Mouse (Mus musculus): ENCODE measurements around the gene Erbb2.
A peak's percentile ranks its signal among the peaks of the same experiment; 100 is the strongest.

The Erbb2 gene

DNA sequence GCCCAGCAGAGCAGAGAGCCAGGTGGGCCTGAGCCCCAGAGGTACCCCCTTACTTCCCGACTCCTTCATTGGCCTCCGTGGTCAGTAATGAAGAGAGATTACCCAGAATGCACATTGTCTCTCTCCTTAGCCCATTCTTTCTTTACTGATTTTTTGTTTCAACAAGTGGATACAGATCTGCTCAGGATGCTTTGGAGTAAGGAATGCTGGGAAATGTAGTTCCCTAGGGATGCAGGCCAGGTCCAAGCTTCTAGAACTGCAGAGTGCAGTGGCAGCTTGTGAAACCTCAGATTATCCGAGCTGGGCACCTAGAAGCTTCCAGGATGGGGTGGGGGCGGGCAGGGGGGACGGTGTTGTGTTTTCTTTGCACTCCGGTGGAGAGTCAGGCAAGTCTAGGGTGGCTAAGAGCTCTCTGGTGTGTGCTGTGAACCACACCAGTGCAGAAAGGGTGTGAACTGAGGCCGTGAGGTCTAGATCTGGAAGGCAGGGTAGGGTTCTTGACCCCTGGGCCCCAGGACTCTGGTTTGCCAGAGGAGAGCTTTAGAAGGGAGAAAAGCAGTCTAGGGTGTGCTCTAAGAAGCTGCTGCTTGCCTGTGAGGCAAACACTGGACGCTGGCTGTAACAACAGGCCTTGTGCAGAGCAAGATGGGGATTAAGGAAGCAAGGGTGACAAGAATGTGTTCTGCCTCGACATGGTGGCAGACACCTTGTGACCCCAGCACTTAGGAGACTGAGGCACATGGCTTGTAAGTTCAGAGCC is 19.7 kb downstream of the Erbb2 start:
- no peak for DNase-seq

GRCm38 (mm10) chr11:98435723-98436122 is 23.5 kb downstream of the Erbb2 start:
- DNase-seq = no peak

- no peak for DNase-seq
Measured at GRCm38 (mm10) chr11:98437441-98437840, 25.2 kb downstream of the Erbb2 start.

GRCm38 (mm10) chr11:98438331-98439158 is 26.3 kb downstream of the Erbb2 start, which contains the start of gene Mien1:
Gene Mien1, minus strand, starts transcription at chr11:98438991.
- DNase-seq = peak; percentile 91 to 95

DNA sequence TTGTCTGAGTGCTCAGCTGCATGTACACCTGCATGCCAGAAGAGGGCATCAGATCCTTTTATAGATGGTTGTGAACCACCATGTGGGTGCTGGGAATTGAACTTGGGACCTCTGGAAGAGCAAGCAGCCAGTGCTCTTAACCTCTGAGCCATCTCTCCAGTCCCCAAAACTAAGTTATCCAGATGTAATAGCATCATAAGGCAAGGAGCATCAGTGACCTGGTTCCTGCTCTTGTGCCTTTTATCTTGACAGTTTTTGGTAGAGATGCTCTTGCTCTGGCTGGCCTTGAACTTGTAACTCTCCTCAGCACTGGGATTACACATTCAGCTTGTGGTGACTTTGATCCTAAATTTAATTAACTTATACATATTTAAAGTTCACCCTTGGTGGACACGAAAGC is 31.4 kb downstream of the Erbb2 start:
- no peak for DNase-seq

DNA sequence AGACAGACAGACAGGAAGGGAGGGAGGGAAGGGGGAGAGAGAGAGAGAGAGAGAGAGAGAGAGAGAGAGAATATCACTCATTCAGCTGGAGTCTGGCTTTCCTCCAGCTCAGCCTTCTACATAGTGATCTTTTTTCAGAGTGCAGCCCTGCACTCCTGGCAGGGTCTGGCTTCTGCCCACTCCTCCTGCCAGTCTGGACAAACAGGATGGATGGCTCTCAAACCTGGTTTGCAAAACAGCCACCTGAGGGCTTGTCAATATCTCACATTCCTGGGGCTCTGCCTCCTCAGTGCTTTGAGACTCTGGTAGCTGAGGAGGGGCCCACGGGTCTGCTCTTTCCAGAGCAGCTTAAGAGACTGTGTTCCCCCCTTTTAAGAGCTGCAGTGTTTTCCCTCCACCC is 33.0 kb downstream of the Erbb2 start:
- no peak for DNase-seq

DNA sequence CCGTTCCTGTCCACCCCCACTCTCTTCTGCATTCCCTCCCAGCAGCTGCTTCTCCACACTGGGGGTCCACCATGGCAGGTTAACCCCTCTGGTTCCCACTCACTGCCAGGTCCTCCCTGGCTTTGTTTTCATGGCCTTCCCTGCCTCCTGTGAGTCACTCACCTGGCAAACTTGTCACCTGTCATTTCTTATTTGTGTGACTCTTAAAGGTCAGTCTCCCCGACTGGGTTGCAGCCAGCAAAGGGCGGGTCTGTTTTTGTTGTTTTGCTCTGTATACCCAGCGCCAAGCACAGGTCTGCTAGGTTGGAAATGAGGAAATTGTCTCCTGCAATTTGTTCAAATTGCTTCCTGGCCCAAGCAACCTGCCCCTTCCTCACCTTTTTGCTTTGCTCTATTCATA is 33.4 kb downstream of the Erbb2 start:
- DNase-seq = no peak

DNA sequence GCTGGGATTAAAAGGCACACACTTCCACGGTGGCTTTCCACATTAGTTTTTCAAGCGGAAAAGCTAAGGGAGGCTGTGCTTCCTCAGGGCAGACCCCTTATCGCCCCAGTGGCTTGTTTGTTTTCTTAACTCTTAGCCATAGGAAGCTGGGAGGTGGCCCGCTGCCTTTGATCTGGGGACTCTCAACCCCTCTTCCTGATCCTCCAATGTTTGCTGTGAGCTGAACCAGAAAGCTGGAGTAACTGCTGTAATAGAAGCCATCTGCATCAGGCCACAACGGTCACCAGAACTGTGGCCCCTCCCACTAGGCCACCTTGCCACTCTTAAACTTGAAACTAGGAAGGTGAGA is 33.9 kb downstream of the Erbb2 start, which contains the start of gene Grb7:
Grb7 (plus strand) TSS at position 182 of the 349 bp plus-strand sequence.
- no peak for DNase-seq

GRCm38 (mm10) chr11:98446562-98447474 is 34.5 kb downstream of the Erbb2 start:
- DNase-seq = no peak

DNA sequence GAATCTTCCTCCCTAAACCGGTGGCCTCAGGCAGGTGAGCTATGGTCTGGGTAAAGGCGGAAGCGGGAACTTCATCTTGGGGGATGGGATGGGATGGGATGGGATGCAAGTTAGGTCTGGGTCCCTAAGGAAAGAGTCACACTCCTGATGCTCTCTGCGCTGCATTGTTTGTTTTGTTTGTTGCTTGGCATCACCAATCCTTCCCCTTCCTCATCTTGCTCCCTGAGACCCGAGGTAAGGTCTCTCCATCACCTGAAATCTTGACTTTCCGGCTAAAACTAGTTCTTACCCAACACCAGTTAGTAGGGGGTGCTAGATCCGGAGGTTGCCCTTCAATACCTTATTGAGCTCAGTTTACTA is 35.2 kb downstream of the Erbb2 start:
- DNase-seq = no peak

GRCm38 (mm10) chr11:98448191-98448790 is 36.0 kb downstream of the Erbb2 start:
- no peak for DNase-seq

GRCm38 (mm10) chr11:98449419-98449818 is 37.1 kb downstream of the Erbb2 start:
- no peak for DNase-seq

GRCm38 (mm10) chr11:98449921-98450771 is 37.9 kb downstream of the Erbb2 start:
- DNase-seq = no peak

GRCm38 (mm10) chr11:98455484-98455883 is 43.2 kb downstream of the Erbb2 start:
- DNase-seq = peak; percentile 47 to 59

- DNase-seq = peak in 1 of 2 experiments; percentile 23
Measured at GRCm38 (mm10) chr11:98456545-98456944, 44.3 kb downstream of the Erbb2 start.

DNA sequence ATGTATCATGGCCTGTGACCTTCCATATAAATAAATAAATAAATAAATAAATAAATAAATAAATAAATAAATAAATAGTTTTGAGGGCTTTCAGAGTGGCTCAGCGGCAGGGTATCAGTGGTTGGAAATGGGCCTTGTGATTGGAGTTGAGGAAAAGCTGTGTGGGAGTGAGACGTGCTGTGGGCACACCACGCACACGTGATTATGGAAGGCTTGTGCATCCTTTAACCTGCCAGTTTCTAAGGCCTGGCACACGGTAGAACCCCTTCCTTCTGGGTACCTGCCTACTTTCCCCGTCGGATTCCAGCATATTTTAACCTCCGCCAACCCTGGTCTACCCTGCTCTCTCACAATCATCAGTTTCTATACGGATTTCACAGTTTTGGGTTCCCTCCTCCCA is 44.7 kb downstream of the Erbb2 start:
- DNase-seq = no peak

DNA sequence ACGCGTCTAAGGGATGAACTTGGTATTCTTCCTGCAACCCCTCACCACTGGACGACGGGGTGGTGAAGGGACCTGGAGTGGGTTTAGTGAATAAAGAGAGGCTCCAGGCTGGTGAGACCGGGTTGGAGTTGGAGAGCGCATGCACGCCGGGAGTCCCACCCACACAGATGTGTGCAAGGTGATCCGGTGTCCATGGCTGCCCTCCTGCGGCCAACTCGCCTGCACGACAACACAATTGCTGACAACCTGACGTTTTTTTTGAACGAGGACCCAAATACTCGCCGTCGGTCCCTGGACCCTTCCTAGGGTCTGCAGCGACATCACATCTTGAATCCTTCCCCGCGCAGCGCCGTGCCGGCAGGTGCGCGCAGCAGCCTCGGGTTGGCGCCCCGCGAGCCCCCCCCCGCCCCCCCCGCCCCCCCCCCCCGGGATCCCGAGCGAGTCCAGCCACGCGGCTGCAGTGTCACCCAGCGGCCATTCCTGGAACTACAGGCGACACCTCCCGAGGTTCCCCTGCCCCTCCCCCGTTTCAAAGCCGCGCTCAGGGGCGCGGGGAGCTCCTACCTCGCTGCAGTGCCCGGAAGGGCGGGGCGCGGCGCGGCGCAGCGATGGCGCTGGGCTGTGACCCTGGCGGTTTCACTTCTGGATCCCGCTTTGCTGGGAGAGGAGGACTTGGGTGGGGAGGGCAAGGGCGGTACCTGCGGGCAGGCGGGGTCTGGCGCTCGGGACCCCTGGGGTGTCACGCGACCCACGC is 45.3 kb downstream of the Erbb2 start:
- peak; percentile 97 to 99 for DNase-seq

GRCm38 (mm10) chr11:98458121-98458990 is 46.1 kb downstream of the Erbb2 start:
- DNase-seq = no peak

GRCm38 (mm10) chr11:98459071-98459741 is 46.9 kb downstream of the Erbb2 start:
- DNase-seq = peak; percentile 81 to 89

Data from thymus, postnatal 36 days (tissue).